Mouse (Mus musculus): ENCODE data around the gene Fut9.

Fut9 gene

GRCm38 (mm10) chr4:25647593-25647992 is 152.5 kb downstream of the Fut9 start:
- DNase-seq (ENCODE audit: low spot score) = no peak

GRCm38 (mm10) chr4:25645580-25645979 is 154.5 kb downstream of the Fut9 start:
- DNase-seq (ENCODE audit: low spot score) = no peak

GRCm38 (mm10) chr4:25641993-25642392 is 158.1 kb downstream of the Fut9 start:
- no peak for DNase-seq (ENCODE audit: low spot score)

GRCm38 (mm10) chr4:25633262-25633661 is 166.8 kb downstream of the Fut9 start:
- no peak for DNase-seq (ENCODE audit: low spot score)

- DNase-seq (ENCODE audit: low spot score) = no peak
These were observed 171.9 kb downstream of the Fut9 start for GRCm38 (mm10) chr4:25628113-25628512.

GRCm38 (mm10) chr4:25627467-25627866 is 172.6 kb downstream of the Fut9 start:
- no peak for DNase-seq (ENCODE audit: low spot score)

- no peak for DNase-seq (ENCODE audit: low spot score)
These were observed 173.0 kb downstream of the Fut9 start for GRCm38 (mm10) chr4:25627039-25627438.

- no peak for DNase-seq (ENCODE audit: low spot score)
These were observed 176.9 kb downstream of the Fut9 start for GRCm38 (mm10) chr4:25623176-25623575.

GRCm38 (mm10) chr4:25617301-25617700 is 182.7 kb downstream of the Fut9 start:
- DNase-seq (ENCODE audit: low spot score) = no peak

GRCm38 (mm10) chr4:25613426-25613825 is 186.6 kb downstream of the Fut9 start:
- DNase-seq (ENCODE audit: low spot score) = no peak

- no peak for DNase-seq (ENCODE audit: low spot score)
These were observed 189.6 kb downstream of the Fut9 start for GRCm38 (mm10) chr4:25610481-25610880.

- no peak for DNase-seq (ENCODE audit: low spot score)
These were observed 206.8 kb downstream of the Fut9 start for GRCm38 (mm10) chr4:25593218-25593617.
